Mouse (Mus musculus): ENCODE results near the gene Inha. TPM values are rescaled to one million over a fixed set of nuclear protein-coding genes. Genes with fewer than 3 reads are reported as not detected.

Gene Inha
- polyA plus RNA-seq, 1 experiment from 2014 or later: 4.2 TPM

DNA sequence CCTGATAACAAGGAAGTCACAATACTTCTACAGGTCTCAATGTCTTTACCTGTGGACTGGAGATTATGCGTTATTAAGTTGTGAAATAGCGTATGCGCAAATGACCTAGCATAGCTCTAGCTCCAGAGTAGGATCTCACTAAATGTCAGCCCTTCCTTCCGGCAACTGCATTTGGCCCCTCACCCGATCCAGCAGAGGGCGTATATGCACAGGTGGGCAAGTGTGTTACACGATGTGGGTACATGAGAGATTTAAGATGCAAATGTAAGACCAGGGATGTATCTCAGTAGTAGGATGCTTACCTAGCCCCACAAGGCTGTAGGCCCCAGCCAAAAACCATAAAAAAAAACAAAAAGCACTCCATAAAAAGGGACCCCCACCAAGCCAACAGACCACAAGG lies 7.4 kb upstream of the Inha start:
- Histone ChIP-seq H3K27me3 (ENCODE audit: low read depth, poor library complexity, severe bottlenecking) (peaks cover 4% of the 10 kb centered on the region), H3K27ac (no peak overlapping the region), H3K36me3 (peaks cover 86% of the 10 kb centered on the region), H3K9me3 (replicated peaks) (no peaks in the 10 kb centered on the region), H3K4me1 (peaks cover 24% of the 10 kb centered on the region), H3K4me3 (no peak overlapping the region)
- 88% methylated on average over 7 of the region's 7 CpGs for WGBS
- DNase-seq (ENCODE audit: low spot score): no peak

DNA sequence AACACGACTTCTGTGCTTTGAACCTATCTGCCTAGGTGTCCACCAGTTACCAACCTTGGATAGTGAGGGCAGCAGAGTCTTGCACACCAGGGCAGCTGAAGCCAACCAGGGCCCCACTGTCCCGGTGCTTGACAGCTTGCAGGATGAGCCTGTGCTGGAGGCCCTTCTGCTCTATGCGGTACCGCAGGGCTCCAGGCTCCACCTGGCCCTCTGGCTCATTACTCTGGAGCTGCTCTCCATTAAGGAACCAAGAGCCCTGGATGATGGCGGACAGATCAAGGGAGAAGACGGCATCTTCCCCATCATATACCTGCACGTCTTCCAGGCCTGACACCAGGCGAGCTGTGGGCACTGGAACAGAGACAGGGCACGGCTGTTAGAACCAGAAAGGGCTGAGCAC lies 5.0 kb upstream of the Inha start:
- no peak overlapping the region for H3K27ac ChIP-seq
- WGBS: 97% methylated on average over 9 of the region's 9 CpGs
- H3K36me3 ChIP-seq: peaks cover 71% of the 10 kb centered on the region
- H3K4me1 ChIP-seq: peaks cover 36% of the 10 kb centered on the region
- no peaks in the 10 kb centered on the region; the same call in 1 of the 2 replicates for H3K27me3 ChIP-seq (ENCODE audit: low read depth, poor library complexity, severe bottlenecking)
- H3K9me3 ChIP-seq (replicated peaks): no peaks in the 10 kb centered on the region
- DNase-seq (ENCODE audit: low spot score): no peak
- no peak overlapping the region for H3K4me3 ChIP-seq

DNA sequence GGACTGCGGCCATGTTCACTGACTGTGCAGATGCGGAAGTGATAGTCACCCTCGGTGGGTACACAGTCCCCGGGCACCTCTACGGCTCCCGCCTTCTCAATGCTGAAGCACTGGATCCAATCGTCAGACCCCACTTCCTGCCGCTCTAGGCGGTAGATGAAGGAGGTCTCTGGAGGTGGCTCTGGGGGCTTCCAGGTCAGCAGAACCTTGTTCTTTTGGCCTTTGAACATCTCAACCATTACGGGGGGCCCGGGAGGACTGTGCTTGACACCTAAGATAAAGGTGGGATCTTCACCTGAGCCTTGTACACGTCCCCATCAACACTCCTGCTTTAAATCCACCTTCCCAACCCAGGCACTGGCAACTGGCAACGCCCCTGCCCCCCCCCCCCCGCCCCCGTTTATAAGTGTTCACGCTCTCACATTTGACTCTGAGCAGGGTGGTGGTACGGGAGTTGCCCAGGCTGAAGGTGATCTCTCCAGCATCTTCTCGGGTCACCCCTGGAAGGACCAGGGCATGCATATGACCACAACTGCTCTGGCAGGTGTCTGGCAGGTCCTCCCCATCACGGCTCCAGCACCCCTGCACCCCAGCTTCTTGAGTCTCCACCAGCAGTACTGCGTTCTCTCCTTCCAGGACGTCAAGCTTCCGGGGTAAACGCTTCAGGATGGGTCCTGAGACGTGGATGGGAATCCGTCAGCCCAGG lies 3.8 kb upstream of the Inha start:
- Histone ChIP-seq H3K9me3 (replicated peaks) (no peaks in the 10 kb centered on the region), H3K4me3 (peak overlapping the region; percentile 95; the same call in 1 of the 2 replicates), H3K27me3 (ENCODE audit: low read depth, poor library complexity, severe bottlenecking) (0 out of 2 replicates have a peak, but pooled peaks cover 9% of the 10 kb centered on the region), H3K27ac (no peak overlapping the region), H3K4me1 (peaks cover 46% of the 10 kb centered on the region), H3K36me3 (peaks cover 59% of the 10 kb centered on the region)
- 82% methylated on average over 25 of the region's 25 CpGs for WGBS
- DNase-seq (ENCODE audit: low spot score): no peak

DNA sequence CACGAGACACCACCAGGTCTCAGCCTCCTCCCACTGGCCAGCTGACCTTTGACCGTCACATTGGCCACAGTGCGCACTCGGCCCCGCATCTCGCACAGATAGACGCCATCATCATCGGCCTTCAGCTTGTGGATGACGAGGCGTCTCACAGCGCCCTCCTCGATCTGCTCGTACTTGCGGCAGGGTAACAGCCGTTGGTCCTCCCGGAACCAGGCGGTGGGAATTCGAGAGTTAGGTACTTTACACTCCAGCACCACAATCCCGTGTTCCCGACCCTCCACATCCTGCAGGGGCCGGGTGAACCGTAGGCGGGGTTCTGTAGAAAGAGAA lies 3.3 kb upstream of the Inha start:
- DNase-seq (ENCODE audit: low spot score): no peak
- H3K36me3 ChIP-seq: peaks cover 54% of the 10 kb centered on the region
- H3K9me3 ChIP-seq (replicated peaks): no peaks in the 10 kb centered on the region
- WGBS: 66% methylated on average over 23 of the region's 23 CpGs
- no peak overlapping the region for H3K27ac ChIP-seq
- H3K4me1 ChIP-seq: peaks cover 47% of the 10 kb centered on the region
- peaks cover 11% of the 10 kb centered on the region; the same call in 1 of the 2 replicates for H3K27me3 ChIP-seq (ENCODE audit: low read depth, poor library complexity, severe bottlenecking)
- H3K4me3 ChIP-seq: peak overlapping the region; percentile 95; the same call in 1 of the 2 replicates

DNA sequence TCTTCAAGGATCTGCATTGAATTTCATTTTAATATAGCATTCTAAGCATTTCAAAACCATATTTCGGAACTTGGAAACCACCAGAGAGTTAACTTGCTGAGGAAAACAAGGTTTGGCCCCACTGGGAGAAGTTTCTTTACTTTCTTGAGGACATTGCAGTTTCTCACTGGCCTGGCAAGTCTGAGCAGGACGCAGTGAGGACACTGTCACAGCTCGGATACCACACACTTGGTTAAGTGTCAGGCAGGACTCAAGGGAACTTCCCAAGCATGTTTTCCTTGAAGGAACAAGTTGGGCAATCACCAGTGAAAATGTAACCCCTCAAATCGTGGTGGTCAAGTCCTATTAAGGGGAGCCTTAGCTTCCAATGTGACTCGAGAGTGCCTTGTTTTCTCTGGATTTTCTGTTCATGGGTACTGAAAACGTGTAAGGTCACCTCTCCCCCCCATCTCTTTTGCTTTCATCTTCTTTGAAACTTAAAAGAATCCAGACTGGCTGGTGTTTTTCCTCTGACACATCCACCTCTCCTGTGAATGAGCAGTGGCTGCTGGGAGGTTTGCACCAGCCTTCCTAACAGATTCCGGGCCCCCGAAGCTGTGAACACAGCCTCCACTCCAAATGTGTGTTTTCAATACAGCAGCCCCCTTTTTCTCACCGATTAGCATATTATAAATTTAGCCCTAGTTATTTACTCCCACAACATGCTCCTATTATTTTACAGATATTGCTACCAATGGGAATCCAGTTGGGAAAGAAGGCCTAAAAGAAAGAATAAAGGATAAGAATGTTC lies 2.4 kb upstream of the Inha start:
- Histone ChIP-seq H3K4me1 (peaks cover 51% of the 10 kb centered on the region), H3K27ac (peak overlapping the region; percentile 98; the same call in 1 of the 2 replicates), H3K27me3 (ENCODE audit: low read depth, poor library complexity, severe bottlenecking) (peaks cover 18% of the 10 kb centered on the region), H3K9me3 (replicated peaks) (no peaks in the 10 kb centered on the region), H3K36me3 (peaks cover 46% of the 10 kb centered on the region), H3K4me3 (peak overlapping the region; percentile 95)
- WGBS: 56% methylated on average over 9 of the region's 9 CpGs
- DNase-seq (ENCODE audit: low spot score): no peak

DNA sequence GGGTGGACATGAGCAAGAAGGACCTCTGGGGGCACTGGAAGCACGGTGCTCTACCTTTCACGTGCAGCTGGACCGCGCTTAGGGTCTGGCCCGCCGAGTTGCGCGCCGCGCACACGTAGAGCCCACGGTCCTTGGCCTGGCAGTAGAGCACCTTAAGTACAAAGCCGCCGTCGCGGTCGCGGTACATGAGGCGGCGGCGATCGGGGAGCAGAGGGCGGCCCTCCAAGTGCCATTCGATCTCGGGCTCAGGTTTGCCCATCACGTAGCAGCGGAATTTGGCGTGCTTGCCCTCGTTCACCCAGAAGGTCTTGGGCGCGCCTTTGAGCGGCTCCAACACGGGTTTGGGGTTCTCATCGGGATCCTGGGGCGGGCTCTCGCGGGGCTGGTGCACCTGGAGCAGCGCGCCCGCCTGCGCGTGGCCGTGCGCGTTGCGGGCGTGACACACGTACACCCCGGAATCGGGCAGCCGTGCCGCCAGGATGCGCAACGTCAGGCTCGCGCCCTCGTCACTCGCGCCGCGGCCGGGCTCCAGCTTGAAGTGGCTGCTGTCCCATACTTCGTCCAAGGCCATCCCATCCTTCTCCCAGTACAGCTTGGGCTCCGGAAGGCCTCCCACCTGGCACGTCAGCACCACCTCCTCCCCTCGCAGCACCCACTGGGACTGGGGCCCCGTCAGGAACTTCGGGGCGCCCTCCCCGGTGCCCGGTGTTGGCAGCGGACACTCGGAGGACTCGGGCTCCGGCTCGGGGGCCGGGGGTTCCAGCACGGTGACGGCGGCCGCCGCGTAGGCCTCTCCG lies 1.5 kb upstream of the Inha start:
- under 1% methylated on average over 84 of the region's 84 CpGs for WGBS
- peak; percentile 79 for DNase-seq (ENCODE audit: low spot score)
- peak overlapping the region; percentile 95 for H3K4me3 ChIP-seq
- no peaks in the 10 kb centered on the region for H3K9me3 ChIP-seq (replicated peaks)
- peaks cover 24% of the 10 kb centered on the region for H3K27me3 ChIP-seq (ENCODE audit: low read depth, poor library complexity, severe bottlenecking)
- H3K27ac ChIP-seq: peak overlapping the region; percentile 98
- peaks cover 37% of the 10 kb centered on the region for H3K36me3 ChIP-seq
- peaks cover 58% of the 10 kb centered on the region for H3K4me1 ChIP-seq

DNA sequence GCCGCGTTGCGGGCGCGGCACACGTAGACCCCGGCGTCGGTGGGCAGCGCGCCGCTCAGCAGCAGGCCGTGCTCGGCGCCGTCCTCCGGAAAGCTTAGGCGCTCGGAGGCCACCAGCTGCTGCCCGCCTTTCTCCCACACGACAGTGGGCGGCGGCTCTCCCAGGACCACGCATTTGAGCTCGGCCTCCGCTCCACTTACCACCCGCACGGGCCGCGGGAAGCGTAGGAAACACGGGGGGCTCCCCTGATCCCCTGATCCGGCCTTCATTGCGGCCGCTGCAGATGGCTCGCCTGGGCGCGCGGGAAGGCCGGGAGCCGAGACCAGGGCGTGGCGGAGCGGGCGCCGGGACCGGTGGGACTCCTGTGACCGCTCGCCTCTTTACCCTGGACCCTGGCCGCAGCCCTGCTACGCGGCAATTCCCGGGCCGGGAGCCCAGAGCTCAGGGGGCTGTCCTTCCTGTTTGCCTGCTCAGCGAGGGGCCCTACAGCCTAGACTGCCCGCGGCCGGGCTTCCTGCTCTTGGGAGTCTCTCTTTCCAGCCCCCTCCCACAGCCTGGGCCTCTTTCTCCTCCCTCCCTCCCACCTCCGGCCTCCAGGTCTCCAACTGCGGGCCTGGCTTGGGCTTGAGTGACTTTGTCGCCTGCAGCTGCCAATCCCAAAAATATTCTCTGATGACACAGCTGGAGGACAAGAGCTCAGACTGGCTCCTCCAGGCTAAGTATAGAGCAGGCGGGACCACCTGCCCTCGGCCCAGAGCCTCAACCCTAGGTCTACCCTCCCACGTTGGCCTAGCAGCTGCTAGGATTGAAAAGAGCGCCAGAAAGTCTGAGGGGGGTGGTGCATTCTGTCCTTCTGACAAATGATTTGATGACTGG lies 683 bp upstream of the Inha start, which contains the start of gene Obsl1:
Gene Obsl1, minus strand, starts transcription at position 497 of the 876 bp plus-strand sequence.
- Histone ChIP-seq H3K27me3 (ENCODE audit: low read depth, poor library complexity, severe bottlenecking) (peaks cover 24% of the 10 kb centered on the region), H3K9me3 (replicated peaks) (no peaks in the 10 kb centered on the region), H3K36me3 (peaks cover 28% of the 10 kb centered on the region), H3K4me1 (peaks cover 67% of the 10 kb centered on the region), H3K4me3 (peak within 1 kb of the TSS; percentile 95), H3K27ac (peak within 1 kb of the TSS; percentile 98)
- peak; percentile 90 for DNase-seq (ENCODE audit: low spot score)
- WGBS: under 1% methylated on average over 65 of the region's 65 CpGs

DNA sequence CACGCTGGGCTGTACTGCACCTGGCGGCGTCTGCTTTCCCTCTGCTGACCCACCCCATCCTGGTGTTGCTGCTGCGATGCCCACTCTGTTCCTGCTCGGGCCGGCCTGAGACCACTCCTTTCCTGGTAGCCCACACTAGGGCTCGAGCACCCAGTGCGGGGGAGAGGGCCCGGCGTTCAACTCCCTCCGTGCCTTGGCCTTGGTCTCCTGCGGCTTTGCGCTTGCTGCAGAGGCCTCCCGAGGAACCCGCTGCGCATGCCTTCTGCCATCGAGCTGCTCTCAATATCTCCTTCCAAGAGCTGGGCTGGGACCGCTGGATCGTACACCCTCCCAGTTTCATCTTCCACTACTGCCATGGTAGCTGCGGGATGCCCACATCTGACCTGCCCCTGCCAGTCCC lies 2.7 kb downstream of the Inha start:
- H3K27ac ChIP-seq: peak overlapping the region; percentile 61; the same call in 1 of the 2 replicates
- WGBS: 54% methylated on average over 20 of the region's 20 CpGs
- H3K9me3 ChIP-seq (replicated peaks): no peaks in the 10 kb centered on the region
- peaks cover 24% of the 10 kb centered on the region for H3K27me3 ChIP-seq (ENCODE audit: low read depth, poor library complexity, severe bottlenecking)
- H3K4me1 ChIP-seq: peaks cover 66% of the 10 kb centered on the region
- DNase-seq (ENCODE audit: low spot score): no peak
- no peak overlapping the region for H3K4me3 ChIP-seq
- no peaks in the 10 kb centered on the region for H3K36me3 ChIP-seq

DNA sequence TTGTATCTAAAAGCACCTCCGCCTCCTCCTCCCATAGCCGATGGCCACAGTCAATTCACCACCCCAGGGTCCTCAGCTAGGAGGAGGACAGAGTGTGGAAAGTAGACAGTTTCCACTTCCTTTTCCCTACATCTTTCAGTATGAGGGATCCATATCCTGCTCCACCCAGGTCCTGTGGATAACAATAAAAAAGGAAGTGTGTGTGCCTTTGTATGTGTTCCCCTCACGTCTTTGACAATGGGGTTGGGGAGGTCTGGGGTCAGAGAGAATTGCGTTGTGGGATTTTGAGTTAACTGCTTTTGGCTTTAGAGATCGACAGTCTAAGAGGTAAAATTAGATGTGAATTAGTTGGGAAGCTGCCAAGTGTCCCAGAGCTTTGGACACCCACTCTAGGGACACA lies 3.3 kb downstream of the Inha start:
- no peak for DNase-seq (ENCODE audit: low spot score)
- no peak overlapping the region for H3K27ac ChIP-seq
- no peak overlapping the region for H3K4me3 ChIP-seq
- H3K36me3 ChIP-seq: no peaks in the 10 kb centered on the region
- H3K4me1 ChIP-seq: peaks cover 60% of the 10 kb centered on the region
- H3K27me3 ChIP-seq (ENCODE audit: low read depth, poor library complexity, severe bottlenecking): peaks cover 24% of the 10 kb centered on the region
- no peaks in the 10 kb centered on the region for H3K9me3 ChIP-seq (replicated peaks)
- 83% methylated on average over 5 of the region's 5 CpGs for WGBS

DNA sequence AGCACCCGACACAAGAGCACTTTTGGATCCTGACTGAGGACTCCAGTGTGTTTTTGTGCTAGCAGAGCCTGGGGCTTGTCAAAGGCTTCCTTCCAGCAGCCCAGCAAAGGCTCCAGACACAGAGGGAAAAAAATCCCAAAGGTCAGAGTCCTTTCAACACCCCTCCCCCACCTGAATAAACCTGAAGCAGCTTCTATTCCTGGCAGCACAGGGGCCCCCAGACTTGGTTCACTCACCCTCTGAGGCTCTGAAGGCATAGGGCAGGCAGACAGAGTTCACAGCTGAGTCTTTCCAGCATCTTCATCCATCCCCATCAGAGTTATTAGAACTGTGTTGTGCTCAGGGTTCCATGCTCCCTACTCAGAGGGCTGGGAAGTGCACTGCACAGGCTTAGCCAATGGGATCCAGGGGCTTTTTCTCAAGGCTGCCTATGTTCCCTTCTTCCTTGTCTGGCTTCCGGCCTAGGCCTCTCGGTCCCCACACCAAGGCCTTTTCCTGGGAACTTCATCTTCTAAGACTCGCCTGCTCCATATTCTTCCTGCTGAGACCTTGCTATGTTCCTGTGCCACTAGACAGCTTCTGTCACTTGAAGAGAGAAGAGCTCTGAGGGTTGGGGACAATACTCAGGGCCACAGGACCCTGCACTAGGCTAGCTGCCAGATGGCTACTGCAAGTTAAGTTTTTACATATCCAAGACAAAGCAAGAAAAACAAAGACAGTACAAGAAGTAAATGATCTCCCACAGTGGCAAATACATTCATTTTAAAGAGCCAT lies 4.7 kb downstream of the Inha start:
- no peak for DNase-seq (ENCODE audit: low spot score)
- peaks cover 24% of the 10 kb centered on the region for H3K27me3 ChIP-seq (ENCODE audit: low read depth, poor library complexity, severe bottlenecking)
- H3K4me3 ChIP-seq: no peak overlapping the region
- H3K36me3 ChIP-seq: no peaks in the 10 kb centered on the region
- peak overlapping the region; percentile 86 for H3K27ac ChIP-seq
- peaks cover 48% of the 10 kb centered on the region for H3K4me1 ChIP-seq
- 67% methylated on average over 4 of the region's 4 CpGs for WGBS
- H3K9me3 ChIP-seq (replicated peaks): no peaks in the 10 kb centered on the region

DNA sequence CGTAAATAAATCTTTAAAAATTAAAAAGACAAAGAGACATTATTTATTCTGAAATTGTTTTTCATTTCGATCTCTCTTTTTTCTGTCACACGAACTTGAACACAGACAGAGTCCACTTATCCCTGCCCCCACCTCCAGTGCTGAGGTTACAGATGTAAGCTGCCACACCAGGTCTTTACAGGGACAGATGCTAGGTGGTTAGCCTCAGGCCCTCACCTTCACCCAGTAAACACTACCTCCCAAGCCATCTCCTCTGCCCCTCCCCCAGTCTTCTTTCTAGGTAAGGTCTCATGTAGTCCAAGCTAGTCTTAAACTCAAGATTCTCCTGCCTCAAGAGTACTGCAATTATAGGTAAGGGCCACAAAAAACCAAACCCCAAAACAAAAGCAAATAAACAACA lies 5.7 kb downstream of the Inha start:
- Histone ChIP-seq H3K27me3 (ENCODE audit: low read depth, poor library complexity, severe bottlenecking) (peaks cover 17% of the 10 kb centered on the region), H3K4me1 (peaks cover 39% of the 10 kb centered on the region), H3K36me3 (no peaks in the 10 kb centered on the region), H3K4me3 (no peak overlapping the region), H3K27ac (no peak overlapping the region), H3K9me3 (replicated peaks) (no peaks in the 10 kb centered on the region)
- 91% methylated on average over 3 of the region's 3 CpGs for WGBS
- DNase-seq (ENCODE audit: low spot score): no peak

Measured in limb, embryonic 10.5 days (tissue).